Mouse (Mus musculus) Muller cell, postnatal 12 days (primary cell): ENCODE measurements at regions not wholly inside any gene's neighbourhood (a gene's known extent, or its start where the extent isn't known, plus 50 kb on each side); places are given as distances from the start of the nearest gene placed in this dataset.

ENCODE experiments used
- DNase-seq: peaks from one replicate; pipeline ENCODE4 v3.0.0-alpha.2; 2015; ENCODE audit errors: inconsistent ontology term

DNA sequence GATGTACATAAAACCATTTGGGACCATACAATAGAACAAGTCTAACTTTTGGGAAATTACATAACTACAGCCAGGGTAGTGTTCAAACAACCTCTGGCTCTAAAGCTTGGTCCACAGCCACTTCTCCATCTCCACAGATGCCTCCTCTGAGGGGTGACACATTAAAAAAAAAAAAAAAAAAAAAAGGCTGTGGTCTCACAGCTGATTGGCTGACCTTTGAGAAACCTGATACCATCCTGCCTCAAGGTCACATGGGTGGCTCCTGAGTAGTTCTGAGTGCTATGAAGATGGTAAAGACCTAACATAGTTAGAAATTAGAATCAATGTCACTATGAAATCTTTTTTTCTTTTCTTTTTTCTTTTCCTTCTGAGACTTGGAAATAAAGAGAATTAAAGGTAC is 102.4 kb downstream of the Tmem182 start:
- no peak for DNase-seq

GRCm38 (mm10) chr1:40913591-40913990 is 108.2 kb downstream of the Tmem182 start:
- peak; percentile 15 for DNase-seq

DNA sequence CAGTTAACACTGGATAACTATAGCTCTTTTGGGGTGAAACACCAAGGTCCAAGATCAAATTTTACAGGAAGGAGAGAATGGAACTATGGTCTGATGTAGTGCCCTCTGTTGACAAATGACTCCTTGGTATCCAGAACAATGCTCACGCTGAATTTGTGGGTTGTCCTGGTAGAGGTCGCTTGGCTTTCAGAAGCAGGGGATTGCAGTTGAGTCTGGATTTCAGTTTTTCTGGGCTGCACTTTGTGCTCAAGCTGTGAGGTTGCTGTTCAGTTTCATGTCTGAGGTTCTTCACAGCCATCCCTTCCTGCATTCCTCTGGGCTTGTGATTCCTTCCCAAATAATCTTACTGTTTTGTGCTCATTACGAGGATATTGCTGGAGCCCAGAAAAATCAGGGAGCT is 118.9 kb downstream of the Tmem182 start:
- no peak for DNase-seq

GRCm38 (mm10) chr1:40924780-40925179 is 119.4 kb downstream of the Tmem182 start:
- no peak for DNase-seq

DNA sequence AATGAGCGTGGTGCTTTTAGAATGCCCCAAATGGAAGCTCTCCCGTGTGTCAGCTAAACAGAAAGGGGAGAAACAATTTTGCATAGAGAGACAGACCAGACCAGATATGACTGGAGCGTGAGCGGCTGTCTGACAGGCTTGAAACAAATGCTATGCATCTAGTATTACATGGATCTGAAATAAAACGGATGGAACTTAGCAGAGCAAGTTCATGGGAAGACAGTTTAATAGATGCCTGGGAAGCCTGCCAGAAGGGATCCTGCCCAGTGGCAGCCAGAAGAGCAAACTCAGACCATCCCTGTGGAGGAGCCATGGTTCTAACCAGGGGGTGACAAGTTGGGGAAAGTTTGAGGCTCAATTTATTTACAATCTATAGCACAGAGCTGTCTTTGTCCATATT is 126.0 kb downstream of the Tmem182 start:
- no peak for DNase-seq

- DNase-seq = no peak
These were observed 131.3 kb downstream of the Tmem182 start for GRCm38 (mm10) chr1:40936729-40937128.

DNA sequence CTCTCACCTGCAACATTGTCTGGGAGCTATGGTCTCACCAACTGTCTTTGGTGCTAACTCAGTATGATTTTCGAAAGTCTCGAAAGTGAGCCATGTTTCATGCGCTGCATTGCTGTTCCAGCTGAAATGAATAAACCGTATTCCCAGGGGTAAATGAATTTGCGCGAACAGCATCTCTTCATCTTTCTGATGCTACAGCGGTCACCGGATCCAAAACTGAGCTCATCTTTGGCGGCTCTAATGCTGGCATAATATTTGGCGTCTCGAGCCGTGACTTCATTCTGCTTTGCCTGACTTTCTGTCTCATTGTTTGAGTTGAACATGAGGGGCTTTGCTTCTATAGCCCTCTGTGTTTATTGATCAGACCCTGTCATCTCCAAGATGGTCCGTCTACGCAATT is 137.3 kb downstream of the Tmem182 start:
- DNase-seq = no peak

GRCm38 (mm10) chr1:40943165-40943564 is 137.8 kb downstream of the Tmem182 start:
- no peak for DNase-seq

DNA sequence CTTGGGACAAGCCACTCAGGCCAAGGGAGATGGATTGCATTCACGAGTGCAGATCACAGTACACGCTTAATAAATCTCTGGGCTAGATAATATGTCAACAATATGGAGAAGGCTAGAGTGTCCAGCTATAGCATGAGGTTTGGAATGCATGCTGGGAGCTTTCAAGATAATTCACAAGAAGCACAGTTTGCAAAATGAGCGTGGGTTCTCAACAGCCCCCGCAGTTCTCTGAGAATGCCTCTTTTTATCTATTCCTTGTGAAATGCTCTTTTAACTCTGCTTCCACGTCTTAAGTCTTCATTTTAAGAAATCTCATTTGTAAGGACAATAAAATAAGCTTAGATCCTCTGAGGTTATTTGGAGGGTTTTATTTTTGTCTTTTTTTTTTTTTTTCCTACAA is 145.2 kb downstream of the Tmem182 start:
- DNase-seq = no peak

- no peak for DNase-seq
These were observed 149.3 kb downstream of the Tmem182 start for GRCm38 (mm10) chr1:40954720-40955163.

GRCm38 (mm10) chr1:40967768-40968504 is 162.5 kb downstream of the Tmem182 start:
- DNase-seq = peak; percentile 76

- DNase-seq = no peak
These were observed 178.4 kb downstream of the Tmem182 start for GRCm38 (mm10) chr1:40983762-40984161.

DNA sequence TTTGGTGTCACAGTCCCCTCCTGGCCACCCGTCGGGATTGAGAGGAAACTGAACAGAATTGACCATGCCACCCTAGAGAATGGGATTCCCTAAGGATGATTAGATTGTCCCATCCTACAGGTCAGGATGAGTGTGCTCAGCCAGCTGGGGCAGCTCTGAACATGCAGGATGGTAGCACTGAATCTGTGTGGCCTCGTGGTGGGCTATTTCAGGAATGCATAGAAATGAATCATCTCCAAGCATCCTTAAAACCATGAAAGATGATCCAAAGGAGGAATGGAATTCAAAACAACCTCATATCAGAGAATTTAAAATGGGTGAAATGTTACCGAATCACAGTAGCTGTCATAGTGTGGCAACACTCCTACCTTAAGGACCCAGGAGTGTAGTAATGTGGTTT is 187.9 kb downstream of the Tmem182 start:
- peak; percentile 17 for DNase-seq

- peak; percentile 9 for DNase-seq
These were observed 196.0 kb downstream of the Tmem182 start for GRCm38 (mm10) chr1:41001154-41001949.

- DNase-seq = no peak
These were observed 196.6 kb downstream of the Tmem182 start for GRCm38 (mm10) chr1:41002006-41002405.

- DNase-seq = no peak
These were observed 221.5 kb downstream of the Tmem182 start for GRCm38 (mm10) chr1:41026943-41027342.

GRCm38 (mm10) chr1:41027540-41027978 is 222.2 kb downstream of the Tmem182 start:
- DNase-seq = no peak

DNA sequence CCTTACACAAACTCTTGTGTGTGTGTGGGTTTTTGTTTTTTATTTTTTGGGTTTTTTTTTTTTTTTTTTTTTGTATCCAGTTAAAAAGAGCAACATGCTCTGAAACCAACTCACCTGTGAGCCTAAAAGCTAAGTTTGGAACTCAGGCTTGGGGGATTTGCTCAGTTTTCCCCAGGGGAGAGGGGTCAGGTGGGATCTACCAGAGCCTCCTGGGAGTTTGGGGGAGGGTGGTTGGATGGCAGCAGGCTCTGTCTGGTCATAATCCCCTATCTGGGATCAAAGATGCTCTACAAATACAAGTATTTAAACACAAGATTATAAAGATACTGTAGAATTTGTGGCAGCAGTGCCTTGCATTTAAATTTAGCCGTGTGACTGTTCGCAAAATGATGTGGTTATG is 222.6 kb downstream of the Tmem182 start:
- no peak for DNase-seq

DNA sequence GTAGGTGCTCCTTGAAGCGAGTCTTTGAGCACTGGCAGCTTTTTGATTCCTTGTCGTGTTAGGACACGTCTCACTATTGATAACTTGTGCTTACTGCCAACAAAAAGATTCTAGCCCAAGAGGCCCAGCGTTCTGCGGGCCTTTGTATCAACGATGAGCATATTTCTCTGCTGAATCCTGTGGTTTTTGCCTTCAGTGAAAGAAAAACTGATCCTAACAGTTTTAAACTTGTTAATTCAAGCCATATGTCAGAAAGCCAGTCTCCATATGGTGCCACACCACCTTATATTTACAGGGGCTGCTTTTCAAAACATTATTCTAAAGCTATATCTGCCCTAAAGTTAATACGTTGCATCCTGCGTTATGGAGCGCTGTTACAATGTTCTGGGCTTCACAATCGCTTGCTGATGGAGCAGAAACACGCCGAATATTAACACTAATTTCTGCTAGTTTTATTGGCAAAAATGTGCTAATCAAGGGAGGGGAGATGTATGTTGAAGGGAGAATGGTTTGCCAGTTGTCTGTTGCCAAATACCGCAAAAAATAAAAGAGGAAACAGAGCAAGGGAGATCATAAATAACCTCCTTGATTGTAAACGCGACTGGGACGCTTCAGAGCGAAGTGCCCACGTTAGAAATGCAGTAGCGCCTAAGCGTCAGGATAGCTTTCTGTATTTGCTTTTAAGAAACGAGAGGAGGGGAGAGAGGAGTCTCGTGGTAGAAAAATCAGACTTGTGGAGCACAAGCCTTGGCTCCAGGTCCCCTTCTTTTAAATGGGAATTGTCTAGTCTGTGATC is 229.9 kb downstream of the Tmem182 start:
- DNase-seq = no peak

DNA sequence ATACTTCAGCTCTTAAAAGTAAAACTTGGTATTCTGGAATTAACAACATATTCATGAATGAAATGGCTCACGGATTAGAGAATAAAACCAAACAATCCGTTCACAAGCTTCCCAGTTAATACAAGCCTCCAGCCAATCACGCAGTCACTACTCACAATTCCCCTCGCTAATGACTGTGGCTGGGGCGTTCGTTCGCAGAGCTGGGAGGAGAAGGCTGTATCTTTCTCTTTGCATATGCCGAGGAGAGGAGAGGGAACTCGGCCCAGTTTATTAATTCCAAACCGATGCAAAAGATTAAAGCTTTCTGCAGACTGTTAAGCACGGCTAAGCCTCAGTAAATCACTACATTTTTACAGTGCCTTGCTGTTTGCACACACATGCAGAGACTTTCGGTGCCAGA is 231.5 kb downstream of the Tmem182 start:
- DNase-seq = no peak

DNA sequence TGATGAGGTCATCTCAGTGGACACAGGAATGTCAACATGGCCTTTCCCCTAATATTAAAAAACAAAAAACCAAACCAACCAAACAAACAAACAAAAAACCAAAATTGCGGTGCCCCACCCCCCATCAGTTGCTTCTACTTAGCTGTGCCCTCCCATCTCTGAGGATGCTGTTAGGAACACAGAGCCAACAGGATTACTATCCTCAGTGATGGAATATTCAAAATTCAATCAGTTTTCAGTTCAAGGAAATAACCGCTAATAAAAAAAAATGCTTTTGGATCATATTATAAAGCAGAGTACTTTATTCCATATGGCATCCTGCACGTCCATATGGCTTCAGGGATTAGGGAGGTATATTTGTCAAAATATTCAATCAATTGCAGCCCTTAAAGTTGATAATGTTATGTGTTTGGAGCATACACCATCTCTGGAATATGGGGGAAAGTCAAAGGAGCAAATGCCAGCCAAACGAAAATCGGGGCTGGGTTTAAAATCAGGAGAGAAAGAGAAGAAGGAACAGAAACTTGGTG is 249.1 kb downstream of the Tmem182 start:
- DNase-seq = no peak

DNA sequence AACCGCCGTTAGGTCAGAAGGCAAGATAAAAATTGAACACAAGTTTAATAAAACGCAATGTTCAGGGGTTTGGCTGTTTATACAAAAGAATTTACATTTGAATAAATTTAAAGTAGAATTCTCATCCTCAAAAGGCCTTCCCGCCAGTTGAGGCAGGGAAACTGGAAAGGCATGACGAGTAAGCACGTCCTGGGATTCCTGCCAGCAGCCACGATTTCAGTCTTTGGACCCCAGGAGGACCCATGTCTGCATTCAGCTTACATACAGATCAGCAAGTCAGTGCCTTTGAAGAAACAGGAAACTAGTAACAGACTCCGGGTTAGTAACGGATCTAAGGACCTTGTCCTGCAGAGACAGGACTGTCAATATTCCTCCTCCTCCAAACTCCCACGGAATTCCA is 250.4 kb downstream of the Tmem182 start:
- no peak for DNase-seq
